Mouse (Mus musculus) thymus, adult 2 months (tissue): ENCODE measurements around the gene Pa2g4.
"Not testable (repeated sequence)": the region's sequence is repeated elsewhere in the genome, so short reads cannot be mapped to it uniquely, and the experiment has no call there.

ENCODE experiments used
- CTCF ChIP-seq: fragments of 200-500 bp; IDR thresholded peaks from 2 replicates; pipeline ENCODE4 v1.5.1; 2012; ENCODE audit warnings: mild to moderate bottlenecking, control low read depth, low read length, moderate library complexity, borderline replicate concordance; ENCODE audit not compliant: control insufficient read depth, poor library complexity, insufficient read depth; ENCODE audit errors: extremely low read depth
- POLR2A ChIP-seq: fragments of 200-500 bp; IDR thresholded peaks from 2 replicates; pipeline ENCODE4 v1.6.1; 2012; ENCODE audit warnings: mild to moderate bottlenecking, low read length, control low read depth, moderate library complexity; ENCODE audit not compliant: control insufficient read depth, poor library complexity, insufficient read depth; ENCODE audit errors: extremely low read depth

DNA sequence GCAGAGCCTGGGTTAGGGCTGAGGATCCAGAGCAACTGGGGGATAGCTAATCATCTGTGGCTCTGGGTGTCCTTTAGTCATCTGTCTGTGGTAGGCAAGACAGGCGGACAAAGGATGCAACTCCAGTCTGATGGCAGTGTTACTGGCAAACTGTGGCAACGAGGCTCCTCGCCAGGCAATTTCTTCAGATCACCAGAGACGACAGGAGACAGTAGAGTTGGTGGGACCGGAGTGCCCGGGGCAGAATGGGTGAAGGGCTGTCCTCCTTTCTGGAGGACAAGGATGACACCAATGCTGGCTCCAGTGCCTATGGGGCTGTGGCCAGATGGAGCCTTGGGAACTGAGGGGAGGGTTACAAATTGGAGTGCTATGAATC, 16.1 kb downstream of the Pa2g4 start:
- not testable (repeated sequence) for TF ChIP-seq CTCF, POLR2A
